Mouse (Mus musculus) liver, postnatal 0 days (tissue): Measurements from ENCODE around the gene Arl6ip4. TPM values are rescaled to one million over a fixed set of nuclear protein-coding genes. Genes with fewer than 3 reads are reported as not detected.

Source experiments
- ATAC-seq: fragments of 200-750 bp; cut with Nextera tagmentation; 2 replicates; pipeline ENCODE4 v1.8.0; 2017; ENCODE audit warnings: mild to moderate bottlenecking, moderate library complexity
- DNase-seq: peaks from one replicate; pipeline ENCODE4 v3.0.0-alpha.2; 2016
- H3K27ac ChIP-seq: fragments of 300-500 bp; sonication (generic); 2 replicates; pipeline ENCODE4 v1.5.1; 2014; ENCODE audit warnings: antibody characterized with exemption, moderate library complexity, mild to moderate bottlenecking, low read depth
- H3K27me3 ChIP-seq: fragments of 300-500 bp; sonication (generic); 2 replicates; pipeline ENCODE4 v1.6.1; 2014; ENCODE audit warnings: low read length, control low read depth, mixed read lengths; ENCODE audit not compliant: insufficient read depth
- H3K36me3 ChIP-seq: fragments of 300-500 bp; sonication (generic); replicated peaks from 2 replicates; pipeline ENCODE4 v1.6.1; 2014; ENCODE audit warnings: mild to moderate bottlenecking, control low read depth, low read length, moderate library complexity, mixed read lengths; ENCODE audit not compliant: insufficient read depth
- H3K4me1 ChIP-seq: fragments of 300-500 bp; sonication (generic); 2 replicates; pipeline ENCODE4 v1.6.1; 2014; ENCODE audit warnings: antibody characterized with exemption, mild to moderate bottlenecking, control low read depth; ENCODE audit not compliant: insufficient read depth
- H3K4me2 ChIP-seq: fragments of 300-500 bp; sonication (generic); 2 replicates; pipeline ENCODE4 v1.6.1; 2014; ENCODE audit warnings: low read depth, mild to moderate bottlenecking, low read length, moderate library complexity, mixed read lengths
- H3K4me3 ChIP-seq: fragments of 300-500 bp; sonication (generic); 2 replicates; pipeline ENCODE4 v1.5.1; 2014; ENCODE audit warnings: low read depth, low read length
- H3K9ac ChIP-seq: fragments of 300-500 bp; sonication (generic); replicated peaks from 2 replicates; pipeline ENCODE4 v1.6.1; 2014; ENCODE audit warnings: mild to moderate bottlenecking, moderate library complexity
- H3K9me3 ChIP-seq: fragments of 300-500 bp; sonication (generic); 2 replicates; pipeline ENCODE4 v1.6.1; 2016; ENCODE audit warnings: mild to moderate bottlenecking, control low read depth, low read length, mixed read lengths
- CTCF ChIP-seq: sonication (generic); IDR thresholded peaks from 2 replicates; pipeline ENCODE4 v1.5.1; 2016; ENCODE audit warnings: antibody characterized with exemption, low read depth
- EP300 ChIP-seq: IDR thresholded peaks from 2 replicates; pipeline ENCODE4 v1.6.1; 2016; ENCODE audit warnings: antibody characterized with exemption, low read depth, mild to moderate bottlenecking
- WGBS: fragments of 180-500 bp; shearing (Covaris S2); extraction: QIAGEN DNeasy Blood & Tissue Kit; methylation state at CpG from one replicate; pipeline ENCODE4 v1.1.7; 2014; ENCODE audit not compliant: insufficient replicate concordance; 5-methylcytosine and 5-hydroxymethylcytosine counted together
- polyA plus RNA-seq: library from polyadenylated mRNA; unstranded; fragments of >200 nt; fragmentation: Nextera tagmentation; extraction: Ambion mirVana; gene quantifications from 2 replicates; pipeline ENCODE4 v1.2.1, GENCODE M21; 2015

Gene Arl6ip4
- polyA plus RNA-seq, 1 experiment from 2014 or later, result 53.9 TPM

GRCm38 (mm10) chr5:124122357-124122756 lies 6.5 kb downstream of the Arl6ip4 start:
- Histone ChIP-seq H3K4me1 (no peaks in the 10 kb centered on the region; the same call in 1 of the 2 replicates), H3K27me3 (no peaks in the 10 kb centered on the region), H3K4me3 (no peak overlapping the region), H3K9ac (no peak overlapping the region), H3K9me3 (no peaks in the 10 kb centered on the region), H3K36me3 (peaks cover 54% of the 10 kb centered on the region), H3K4me2 (no peak overlapping the region), H3K27ac (no peak overlapping the region)
- DNase-seq (no peak), ATAC-seq (no peak)
- 86% methylated on average over 18 of the region's 18 CpGs for WGBS
- TF ChIP-seq EP300, result no peak
- no peak for TF ChIP-seq CTCF

GRCm38 (mm10) chr5:124125093-124125492 lies 9.2 kb downstream of the Arl6ip4 start:
- WGBS, result 88% methylated on average over 11 of the region's 11 CpGs
- ATAC-seq, result no peak

GRCm38 (mm10) chr5:124134261-124134660 lies 18.4 kb downstream of the Arl6ip4 start:
- H3K27me3 ChIP-seq, result no peaks in the 10 kb centered on the region
- H3K36me3 ChIP-seq, result peaks cover 46% of the 10 kb centered on the region
- no peak for ATAC-seq
- no peak overlapping the region for H3K27ac ChIP-seq
- H3K9ac ChIP-seq, result no peak overlapping the region
- no peaks in the 10 kb centered on the region for H3K9me3 ChIP-seq
- TF ChIP-seq CTCF (no peak), EP300 (no peak)
- no peak overlapping the region for H3K4me2 ChIP-seq
- DNase-seq, result no peak
- no peak overlapping the region for H3K4me3 ChIP-seq
- 84% methylated on average over 5 of the region's 5 CpGs for WGBS
- H3K4me1 ChIP-seq, result no peaks in the 10 kb centered on the region

More at GRCm38 (mm10) chr5:124125093-124125492, 9.2 kb downstream of the Arl6ip4 start:
- no peak for TF ChIP-seq CTCF
- no peak for TF ChIP-seq EP300
- Histone ChIP-seq H3K9ac (no peak overlapping the region), H3K4me1 (no peaks in the 10 kb centered on the region), H3K27ac (no peak overlapping the region), H3K4me2 (no peak overlapping the region), H3K27me3 (no peaks in the 10 kb centered on the region), H3K36me3 (peaks cover 56% of the 10 kb centered on the region), H3K9me3 (no peaks in the 10 kb centered on the region), H3K4me3 (no peak overlapping the region)
- DNase-seq, result no peak

GRCm38 (mm10) chr5:124138066-124138465 lies 22.2 kb downstream of the Arl6ip4 start:
- Histone ChIP-seq H3K27ac (no peak overlapping the region), H3K4me2 (no peak overlapping the region), H3K4me3 (no peak overlapping the region), H3K4me1 (no peaks in the 10 kb centered on the region), H3K36me3 (peaks cover 46% of the 10 kb centered on the region), H3K9me3 (no peaks in the 10 kb centered on the region), H3K27me3 (no peaks in the 10 kb centered on the region), H3K9ac (no peak overlapping the region)
- ATAC-seq (no peak), DNase-seq (no peak)
- WGBS, result 77% methylated on average over 7 of the region's 7 CpGs
- TF ChIP-seq EP300 (no peak), CTCF (no peak)

- WGBS, result 62% methylated on average over 5 of the region's 5 CpGs
- no peaks in the 10 kb centered on the region for H3K9me3 ChIP-seq
Observed at GRCm38 (mm10) chr5:124149028-124149427, 33.1 kb downstream of the Arl6ip4 start.

GRCm38 (mm10) chr5:124150895-124151294 lies 35.0 kb downstream of the Arl6ip4 start:
- no peaks in the 10 kb centered on the region for H3K9me3 ChIP-seq
- no peak for TF ChIP-seq CTCF
- TF ChIP-seq EP300, result no peak
- DNase-seq (no peak), ATAC-seq (no peak)
- 80% methylated on average over 7 of the region's 7 CpGs for WGBS
- no peak overlapping the region for H3K27ac ChIP-seq
- no peak overlapping the region for H3K9ac ChIP-seq
- no peak overlapping the region for H3K4me2 ChIP-seq
- no peak overlapping the region for H3K4me3 ChIP-seq
- H3K36me3 ChIP-seq, result peaks cover 22% of the 10 kb centered on the region
- H3K27me3 ChIP-seq, result no peaks in the 10 kb centered on the region
- H3K4me1 ChIP-seq, result no peaks in the 10 kb centered on the region

More at GRCm38 (mm10) chr5:124149028-124149427, 33.1 kb downstream of the Arl6ip4 start:
- no peak overlapping the region for H3K9ac ChIP-seq
- H3K27ac ChIP-seq, result no peak overlapping the region
- no peaks in the 10 kb centered on the region for H3K4me1 ChIP-seq
- ATAC-seq (no peak), DNase-seq (no peak)
- peaks cover 30% of the 10 kb centered on the region for H3K36me3 ChIP-seq
- H3K4me2 ChIP-seq, result no peak overlapping the region
- TF ChIP-seq EP300, result no peak
- no peak for TF ChIP-seq CTCF
- H3K27me3 ChIP-seq, result no peaks in the 10 kb centered on the region
- H3K4me3 ChIP-seq, result no peak overlapping the region

GRCm38 (mm10) chr5:124152734-124153133 lies 36.8 kb downstream of the Arl6ip4 start:
- TF ChIP-seq EP300, result no peak
- TF ChIP-seq CTCF, result no peak
- WGBS, result 77% methylated on average over 4 of the region's 4 CpGs
- H3K4me1 ChIP-seq, result no peaks in the 10 kb centered on the region
- H3K4me2 ChIP-seq, result no peak overlapping the region
- DNase-seq, result no peak
- H3K9me3 ChIP-seq, result no peaks in the 10 kb centered on the region
- H3K36me3 ChIP-seq, result peaks cover 20% of the 10 kb centered on the region
- H3K9ac ChIP-seq, result no peak overlapping the region
- ATAC-seq, result no peak
- H3K4me3 ChIP-seq, result no peak overlapping the region
- no peak overlapping the region for H3K27ac ChIP-seq
- H3K27me3 ChIP-seq, result no peaks in the 10 kb centered on the region
